Mouse (Mus musculus) liver, embryonic 16.5 days (tissue): ENCODE data around the gene Plpp3. TPM values are rescaled to one million over a fixed set of nuclear protein-coding genes. Genes with fewer than 3 reads are reported as not detected.

Experiments used
- ATAC-seq: fragments of 200-750 bp; cut with Nextera tagmentation; 2 replicates; pipeline ENCODE4 v1.8.0; 2017; ENCODE audit warnings: low read depth, mild to moderate bottlenecking, moderate number of reproducible peaks, moderate library complexity
- H3K27ac ChIP-seq: fragments of 300-500 bp; sonication (generic); 2 replicates; pipeline ENCODE4 v1.5.1; 2014; ENCODE audit warnings: mild to moderate bottlenecking, low read length
- H3K27me3 ChIP-seq: fragments of 300-500 bp; sonication (generic); 2 replicates; pipeline ENCODE4 v1.6.1; 2014; ENCODE audit warnings: low read depth, low read length, mixed read lengths; ENCODE audit not compliant: control insufficient read depth, insufficient read depth
- H3K36me3 ChIP-seq: fragments of 300-500 bp; sonication (generic); 2 replicates; pipeline ENCODE4 v1.6.1; 2014; ENCODE audit warnings: mild to moderate bottlenecking; ENCODE audit not compliant: control insufficient read depth, insufficient read depth
- H3K4me1 ChIP-seq: fragments of 300-500 bp; sonication (generic); 2 replicates; pipeline ENCODE4 v1.6.1; 2014; ENCODE audit warnings: low read depth, low read length, mixed read lengths; ENCODE audit not compliant: control insufficient read depth
- H3K4me2 ChIP-seq: fragments of 300-500 bp; sonication (generic); 2 replicates; pipeline ENCODE4 v1.6.1; 2014; ENCODE audit warnings: low read depth, low read length, mixed read lengths
- H3K4me3 ChIP-seq: fragments of 300-500 bp; sonication (generic); 2 replicates; pipeline ENCODE4 v1.5.1; 2014; ENCODE audit warnings: low read depth, mild to moderate bottlenecking, low read length
- H3K9ac ChIP-seq: fragments of 300-500 bp; sonication (generic); 2 replicates; pipeline ENCODE4 v1.6.1; 2014; ENCODE audit warnings: low read depth, low read length
- H3K9me3 ChIP-seq: fragments of 300-500 bp; sonication (generic); replicated peaks from 2 replicates; pipeline ENCODE4 v1.6.1; 2016; ENCODE audit warnings: low read length; ENCODE audit not compliant: control insufficient read depth
- WGBS: fragments of 180-500 bp; shearing (Covaris S2); extraction: QIAGEN DNeasy Blood & Tissue Kit; methylation state at CpG from one replicate; pipeline ENCODE4 v1.1.7; 2014; ENCODE audit not compliant: insufficient replicate concordance; 5-methylcytosine and 5-hydroxymethylcytosine counted together
- polyA plus RNA-seq: library from polyadenylated mRNA; unstranded; fragments of >200 nt; fragmentation: Nextera tagmentation; extraction: Ambion mirVana; gene quantifications from 2 replicates; pipeline ENCODE4 v1.2.1, GENCODE M21; 2015

Plpp3 gene
- polyA plus RNA-seq, 1 experiment from 2014 or later: 21.2 TPM

DNA sequence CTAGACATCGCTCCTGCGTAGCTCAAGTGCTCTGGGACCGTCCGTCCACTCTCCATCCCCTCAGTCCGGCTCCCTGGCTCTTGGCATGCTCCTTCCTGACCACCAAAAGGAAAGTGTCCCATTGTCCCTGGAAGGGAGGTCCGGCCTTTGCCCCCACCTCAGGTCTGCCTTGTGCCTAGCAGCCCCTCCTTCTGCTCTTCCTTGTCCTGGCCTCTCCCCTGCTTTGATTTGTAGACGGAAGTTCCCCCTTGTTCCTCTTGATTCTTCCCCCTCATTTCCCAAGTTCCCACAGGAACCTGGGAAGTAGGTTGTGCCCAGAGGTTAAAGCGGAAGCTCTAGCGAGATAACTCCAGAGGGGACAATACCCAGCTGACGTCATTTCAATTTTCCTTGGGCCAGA lies 61.1 kb downstream of the Plpp3 start:
- no peak overlapping the region for H3K4me3 ChIP-seq

DNA sequence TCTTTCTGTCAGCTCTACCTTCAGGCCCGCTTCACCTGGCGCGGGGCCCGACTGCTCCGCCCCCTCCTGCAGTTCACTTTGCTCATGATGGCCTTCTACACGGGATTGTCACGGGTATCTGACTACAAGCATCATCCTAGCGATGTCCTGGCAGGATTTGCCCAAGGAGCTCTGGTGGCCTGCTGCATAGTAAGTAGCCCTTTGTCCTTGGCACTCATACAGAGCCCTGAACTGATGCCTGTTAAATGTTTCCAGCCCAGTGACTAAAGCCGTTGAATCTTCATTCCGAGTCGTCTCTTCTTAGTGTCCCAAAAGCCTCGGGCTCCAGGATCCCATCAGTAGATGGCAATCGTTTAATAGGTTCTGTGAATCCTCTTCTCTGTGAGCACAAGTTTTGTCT lies 62.2 kb downstream of the Plpp3 start:
- H3K4me2 ChIP-seq: no peak overlapping the region
- no peak overlapping the region for H3K4me3 ChIP-seq
- H3K27ac ChIP-seq: no peak overlapping the region
- H3K27me3 ChIP-seq: no peaks in the 10 kb centered on the region
- ATAC-seq: no peak
- peaks cover 6% of the 10 kb centered on the region for H3K36me3 ChIP-seq
- no peak overlapping the region for H3K9ac ChIP-seq
- no peaks in the 10 kb centered on the region for H3K9me3 ChIP-seq
- H3K4me1 ChIP-seq: no peaks in the 10 kb centered on the region
- WGBS: 66% methylated on average over 13 of the region's 13 CpGs

More for the DNA sequence above, 61.1 kb downstream of the Plpp3 start:
- H3K4me2 ChIP-seq: no peak overlapping the region
- H3K36me3 ChIP-seq: peaks cover 6% of the 10 kb centered on the region
- peak; percentile 24; the same call in 1 of the 2 replicates for ATAC-seq
- 50% methylated on average over 10 of the region's 10 CpGs for WGBS
- H3K27me3 ChIP-seq: no peaks in the 10 kb centered on the region
- no peak overlapping the region for H3K9ac ChIP-seq
- no peak overlapping the region for H3K27ac ChIP-seq
- H3K4me1 ChIP-seq: no peaks in the 10 kb centered on the region
- no peaks in the 10 kb centered on the region for H3K9me3 ChIP-seq

DNA sequence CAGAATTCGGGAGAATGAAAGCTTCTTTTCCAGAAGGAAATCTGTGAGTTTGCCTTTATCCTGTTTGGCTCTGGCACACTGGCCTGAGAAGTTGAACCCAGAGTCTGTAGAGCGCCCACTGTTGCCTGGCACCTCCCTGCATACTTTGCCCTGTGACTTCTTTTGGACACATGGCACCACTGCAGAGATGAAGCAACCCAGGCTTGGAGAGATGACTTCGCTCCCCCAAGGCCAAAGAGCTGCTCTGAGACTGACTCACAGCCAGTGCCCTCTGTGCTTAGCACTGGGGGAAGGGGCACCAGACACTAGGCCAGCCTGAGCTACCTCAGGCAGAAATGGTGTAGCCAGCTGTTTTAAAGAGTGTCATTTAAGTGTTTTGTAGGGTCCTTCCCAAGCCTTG lies 63.7 kb downstream of the Plpp3 start:
- Histone ChIP-seq H3K4me3 (no peak overlapping the region), H3K4me2 (no peak overlapping the region), H3K36me3 (peaks cover 6% of the 10 kb centered on the region), H3K4me1 (peaks cover 5% of the 10 kb centered on the region), H3K9ac (no peak overlapping the region), H3K27ac (no peak overlapping the region), H3K9me3 (no peaks in the 10 kb centered on the region), H3K27me3 (no peaks in the 10 kb centered on the region)
- ATAC-seq: no peak
- 51% methylated on average over 3 of the region's 3 CpGs for WGBS

DNA sequence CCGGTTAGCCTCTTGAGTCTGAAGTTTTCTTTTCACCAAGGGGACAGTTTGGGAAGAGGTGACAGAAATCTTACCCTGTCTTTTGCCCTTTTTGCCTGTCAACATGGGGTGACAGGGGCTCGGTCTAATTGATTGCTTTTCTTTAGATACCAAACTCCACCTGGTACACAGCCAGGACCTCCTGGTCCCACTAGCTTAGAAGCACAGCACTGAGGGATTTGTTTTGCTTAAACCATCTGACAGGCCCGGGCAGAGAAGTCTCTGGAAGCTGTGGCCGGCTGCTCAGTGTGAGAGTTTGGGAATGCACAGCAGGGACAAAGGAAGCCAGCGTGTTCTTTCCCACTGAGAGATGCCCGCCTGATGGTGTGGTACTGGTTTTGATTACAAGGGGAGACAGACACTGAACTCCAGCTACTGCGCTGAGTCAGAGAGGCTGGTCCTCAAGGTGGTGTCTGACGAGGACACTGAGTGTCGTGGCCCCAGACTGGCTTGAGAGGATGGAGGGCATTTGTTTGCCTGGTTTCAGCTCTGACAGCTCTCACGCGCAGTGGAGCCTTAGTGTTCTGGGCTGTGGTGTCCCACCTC lies 64.2 kb downstream of the Plpp3 start:
- H3K4me2 ChIP-seq: no peak overlapping the region
- peaks cover 6% of the 10 kb centered on the region for H3K4me1 ChIP-seq
- ATAC-seq: no peak
- no peak overlapping the region for H3K4me3 ChIP-seq
- peaks cover 6% of the 10 kb centered on the region for H3K36me3 ChIP-seq
- no peaks in the 10 kb centered on the region for H3K27me3 ChIP-seq
- no peak overlapping the region for H3K9ac ChIP-seq
- H3K9me3 ChIP-seq: no peaks in the 10 kb centered on the region
- H3K27ac ChIP-seq: no peak overlapping the region
- 66% methylated on average over 11 of the region's 11 CpGs for WGBS

DNA sequence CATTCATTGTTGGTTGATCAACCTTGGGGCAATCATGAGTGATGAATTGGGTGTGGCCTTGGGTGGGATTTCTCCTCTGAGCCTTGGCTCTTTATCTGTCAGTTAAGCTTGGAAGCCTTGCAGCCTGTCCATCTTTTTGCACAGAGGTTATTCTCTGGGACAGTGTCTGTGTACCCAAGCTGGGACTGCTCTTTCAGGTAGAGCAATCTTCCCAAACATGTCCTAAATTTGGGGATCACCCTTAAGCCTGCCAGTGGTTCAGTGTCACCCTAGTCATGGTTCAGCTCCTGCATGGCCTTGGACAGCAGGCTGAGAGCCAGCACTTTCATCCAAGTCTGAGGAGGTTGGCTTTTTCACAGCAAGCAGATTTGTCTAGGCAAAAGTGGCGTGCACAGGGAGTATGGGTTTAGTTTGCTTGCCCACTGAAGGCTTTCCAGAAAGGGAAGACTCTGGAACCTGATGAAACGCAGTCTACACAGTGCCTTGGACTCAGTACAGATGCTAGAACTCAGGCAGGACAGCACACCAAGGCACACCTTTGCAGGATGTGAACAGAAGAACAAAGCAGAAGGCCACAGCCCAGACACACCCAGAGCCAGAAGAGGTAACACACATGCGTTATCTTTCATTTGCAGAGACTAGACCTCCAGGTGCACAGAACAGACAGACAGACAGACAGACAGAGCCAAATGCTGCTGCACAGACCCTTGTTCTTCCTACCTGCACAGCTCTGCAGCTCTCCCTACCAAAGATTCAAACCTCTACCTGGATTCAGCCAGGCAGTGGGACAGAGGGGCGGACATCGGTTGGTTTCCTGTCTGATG lies 66.2 kb downstream of the Plpp3 start:
- WGBS: 60% methylated on average over 5 of the region's 5 CpGs
- Histone ChIP-seq H3K4me3 (no peak overlapping the region), H3K4me2 (no peak overlapping the region), H3K4me1 (peaks cover 6% of the 10 kb centered on the region), H3K27me3 (no peaks in the 10 kb centered on the region), H3K9ac (no peak overlapping the region), H3K27ac (no peak overlapping the region), H3K36me3 (peaks cover 6% of the 10 kb centered on the region), H3K9me3 (no peaks in the 10 kb centered on the region)
- ATAC-seq: no peak

GRCm38 (mm10) chr4:105223925-105224300 lies 66.8 kb downstream of the Plpp3 start:
- Histone ChIP-seq H3K36me3 (peaks cover 9% of the 10 kb centered on the region), H3K9ac (no peak overlapping the region), H3K4me3 (no peak overlapping the region), H3K27ac (no peak overlapping the region), H3K4me1 (peaks cover 6% of the 10 kb centered on the region), H3K9me3 (no peaks in the 10 kb centered on the region), H3K27me3 (no peaks in the 10 kb centered on the region), H3K4me2 (no peak overlapping the region)
- WGBS: 47% methylated on average over 4 of the region's 4 CpGs
- ATAC-seq: peak; percentile 42

- peaks cover 10% of the 10 kb centered on the region for H3K36me3 ChIP-seq
- H3K27me3 ChIP-seq: no peaks in the 10 kb centered on the region
- WGBS: 5% methylated on average over 2 of the region's 2 CpGs
- H3K9me3 ChIP-seq: no peaks in the 10 kb centered on the region
- peak; percentile 33; the same call in 1 of the 2 replicates for ATAC-seq
- no peak overlapping the region for H3K9ac ChIP-seq
- H3K4me2 ChIP-seq: no peak overlapping the region
- no peak overlapping the region; the same call in 1 of the 2 replicates for H3K27ac ChIP-seq
- peaks cover 6% of the 10 kb centered on the region for H3K4me1 ChIP-seq
- no peak overlapping the region for H3K4me3 ChIP-seq
These were observed 68.4 kb downstream of the Plpp3 start for GRCm38 (mm10) chr4:105225512-105225911.

DNA sequence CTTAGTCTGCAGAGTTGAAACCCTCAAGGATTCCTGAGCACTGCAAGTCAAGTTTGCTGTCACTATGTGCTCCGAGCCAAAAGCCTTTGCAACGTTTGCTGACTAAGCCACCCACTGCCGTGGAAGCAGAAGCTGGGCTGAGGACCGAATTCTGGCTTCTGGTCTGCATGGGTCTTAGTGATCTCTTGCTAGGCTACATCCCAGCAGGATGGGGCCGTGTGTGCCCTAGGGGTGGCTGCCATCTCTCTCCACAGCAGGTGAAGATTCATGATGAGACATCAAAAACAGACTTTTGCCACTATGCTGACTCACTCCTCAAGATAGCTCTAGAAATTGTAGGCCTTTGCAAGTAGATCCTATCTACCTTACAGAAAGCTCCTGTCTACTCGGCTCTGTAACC lies 69.2 kb downstream of the Plpp3 start:
- Histone ChIP-seq H3K27me3 (no peaks in the 10 kb centered on the region), H3K27ac (no peak overlapping the region), H3K36me3 (peaks cover 10% of the 10 kb centered on the region), H3K4me2 (no peak overlapping the region), H3K9me3 (no peaks in the 10 kb centered on the region), H3K4me3 (no peak overlapping the region), H3K4me1 (peaks cover 6% of the 10 kb centered on the region), H3K9ac (no peak overlapping the region)
- 53% methylated on average over 6 of the region's 6 CpGs for WGBS
- ATAC-seq: no peak

DNA sequence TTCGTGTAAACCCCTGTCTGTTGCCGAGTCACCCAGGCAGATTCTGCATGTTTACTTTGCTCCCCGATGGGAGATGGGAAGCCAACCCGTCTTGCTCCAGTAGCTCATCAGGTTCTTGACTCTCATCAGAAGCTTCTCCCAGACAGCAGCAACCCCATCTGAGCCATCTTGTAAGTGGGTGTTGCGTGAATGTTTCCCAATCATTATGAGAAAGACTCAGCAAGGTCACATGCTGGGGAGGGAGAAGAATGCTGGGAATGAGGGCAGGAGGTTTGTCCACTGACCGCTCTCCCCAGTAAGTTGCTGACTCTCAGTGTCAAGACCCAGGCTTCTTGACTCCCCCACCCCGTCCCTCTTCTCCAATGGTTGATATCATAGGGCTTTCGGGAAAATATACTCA lies 73.0 kb downstream of the Plpp3 start:
- H3K9me3 ChIP-seq: no peaks in the 10 kb centered on the region
- H3K4me2 ChIP-seq: no peak overlapping the region
- no peaks in the 10 kb centered on the region for H3K27me3 ChIP-seq
- ATAC-seq: no peak
- WGBS: 68% methylated on average over 8 of the region's 8 CpGs
- H3K4me1 ChIP-seq: peaks cover 6% of the 10 kb centered on the region
- no peak overlapping the region for H3K9ac ChIP-seq
- H3K36me3 ChIP-seq: peaks cover 4% of the 10 kb centered on the region; the same call in 1 of the 2 replicates
- no peak overlapping the region for H3K4me3 ChIP-seq
- H3K27ac ChIP-seq: no peak overlapping the region
